Mouse (Mus musculus) heart, embryonic 14.5 days (tissue): ENCODE results near the gene Zfp362. TPM values are rescaled to one million over a fixed set of nuclear protein-coding genes. Genes with fewer than 3 reads are reported as not detected.

ENCODE experiments used
- ATAC-seq: fragments of 200-750 bp; cut with Nextera tagmentation; 2 replicates; pipeline ENCODE4 v1.8.0; 2017; ENCODE audit warnings: low read depth, moderate TSS enrichment; ENCODE audit not compliant: insufficient number of reproducible peaks, insufficient read depth, low FRiP score
- H3K27ac ChIP-seq, 2 experiments: fragments of 200-500 bp in 1 of 2; fragments of 300-500 bp in 1 of 2; sonication (generic) in 1 of 2; replicated peaks in 1 of 2; 2 replicates each; pipeline ENCODE4 v1.5.1; 2012 to 2014; ENCODE audit warnings: low read depth in 2 of 2, low read length in 2 of 2, control low read depth in 1 of 2, mild to moderate bottlenecking in 1 of 2, mixed read lengths in 1 of 2; ENCODE audit not compliant: control insufficient read depth in 1 of 2, insufficient read depth in 1 of 2
- H3K27me3 ChIP-seq: fragments of 300-500 bp; sonication (generic); 2 replicates; pipeline ENCODE4 v1.6.1; 2014; ENCODE audit warnings: mild to moderate bottlenecking, low read length, control low read depth; ENCODE audit not compliant: control insufficient read depth, insufficient read depth
- H3K36me3 ChIP-seq: fragments of 300-500 bp; sonication (generic); 2 replicates; pipeline ENCODE4 v1.6.1; 2014; ENCODE audit warnings: mild to moderate bottlenecking, control low read depth, low read length, mixed read lengths; ENCODE audit not compliant: control insufficient read depth, insufficient read depth
- H3K4me1 ChIP-seq, 2 experiments: fragments of 200-500 bp in 1 of 2; fragments of 300-500 bp in 1 of 2; sonication (generic) in 1 of 2; 2 replicates each; pipeline ENCODE4 v1.6.1; 2012 to 2014; ENCODE audit warnings: low read length in 2 of 2, control low read depth in 1 of 2, mixed read lengths in 1 of 2; ENCODE audit not compliant: control insufficient read depth in 2 of 2, insufficient read depth in 2 of 2
- H3K4me2 ChIP-seq: fragments of 300-500 bp; sonication (generic); 2 replicates; pipeline ENCODE4 v1.6.1; 2014; ENCODE audit warnings: mild to moderate bottlenecking, low read length
- H3K4me3 ChIP-seq, 2 experiments: fragments of 200-500 bp in 1 of 2; fragments of 300-500 bp in 1 of 2; sonication (generic) in 1 of 2; 2 replicates each; pipeline ENCODE4 v1.5.1; 2012 to 2014; ENCODE audit warnings: low read length in 2 of 2, mild to moderate bottlenecking in 2 of 2, control low read depth in 1 of 2, low read depth in 1 of 2, moderate library complexity in 1 of 2; ENCODE audit not compliant: control insufficient read depth in 1 of 2, insufficient read depth in 1 of 2
- H3K9ac ChIP-seq: fragments of 300-500 bp; sonication (generic); 2 replicates; pipeline ENCODE4 v1.6.1; 2014; ENCODE audit warnings: mild to moderate bottlenecking, low read length
- H3K9me3 ChIP-seq: fragments of 300-500 bp; sonication (generic); 2 replicates; pipeline ENCODE4 v1.6.1; 2016; ENCODE audit warnings: low read length, control low read depth; ENCODE audit not compliant: control insufficient read depth
- WGBS: fragments of 180-500 bp; shearing (Covaris S2); extraction: QIAGEN DNeasy Blood & Tissue Kit; methylation state at CpG from one replicate; pipeline ENCODE4 v1.1.7; 2014; 5-methylcytosine and 5-hydroxymethylcytosine counted together
- polyA plus RNA-seq: library from polyadenylated mRNA; unstranded; fragments of >200 nt; fragmentation: Nextera tagmentation; extraction: Ambion mirVana; gene quantifications from 2 replicates; pipeline ENCODE4 v1.2.1, GENCODE M21; 2014

The Zfp362 gene
- polyA plus RNA-seq, 1 experiment from 2014 or later = 17.6 TPM

DNA sequence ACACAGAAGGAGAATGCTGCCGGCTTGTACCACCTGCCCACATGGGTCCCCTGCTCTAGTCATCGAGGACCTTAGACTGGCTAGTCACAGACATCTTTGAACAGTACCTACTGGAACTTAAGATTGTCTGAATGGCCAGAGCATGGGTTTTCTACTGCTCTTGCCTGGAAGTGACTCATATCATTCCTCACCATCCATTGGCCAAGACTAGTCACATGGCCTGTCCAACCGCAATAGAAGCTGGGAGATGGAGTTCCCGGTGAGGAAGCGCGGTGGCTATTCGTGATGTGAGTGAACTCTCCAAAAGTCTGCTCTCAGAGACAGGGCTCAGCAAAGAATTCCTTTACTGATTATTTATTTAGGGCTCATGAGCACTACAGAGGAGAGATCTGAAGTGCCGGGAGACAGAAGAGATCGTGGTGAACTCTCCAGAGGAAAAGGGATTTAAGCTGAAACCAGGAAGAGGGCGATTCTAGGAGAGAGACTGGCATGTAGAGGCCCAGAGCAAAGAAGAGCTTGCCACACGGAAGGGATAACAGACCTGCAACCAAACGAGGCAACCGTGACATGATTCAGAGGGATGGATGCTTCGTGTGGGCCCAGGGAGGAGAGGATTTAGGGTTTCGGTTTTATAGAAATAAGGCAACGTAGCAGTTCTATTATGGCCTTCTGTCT lies 5.7 kb upstream of the Zfp362 start:
- H3K4me3 ChIP-seq = peak overlapping the region; percentile 57 to 63
- WGBS = 14% methylated on average over 16 of the region's 16 CpGs
- peak overlapping the region; percentile 36 to 39 for H3K27ac ChIP-seq
- H3K9me3 ChIP-seq = no peaks in the 10 kb centered on the region
- peak overlapping the region; percentile 76 for H3K9ac ChIP-seq
- H3K4me1 ChIP-seq = peaks cover 7 to 9% of the 10 kb centered on the region in 2 experiments; a peak in 3 of 4 replicates
- peak; percentile 84 for ATAC-seq
- H3K27me3 ChIP-seq = no peaks in the 10 kb centered on the region
- H3K36me3 ChIP-seq = no peaks in the 10 kb centered on the region
- peak overlapping the region; percentile 72 for H3K4me2 ChIP-seq

DNA sequence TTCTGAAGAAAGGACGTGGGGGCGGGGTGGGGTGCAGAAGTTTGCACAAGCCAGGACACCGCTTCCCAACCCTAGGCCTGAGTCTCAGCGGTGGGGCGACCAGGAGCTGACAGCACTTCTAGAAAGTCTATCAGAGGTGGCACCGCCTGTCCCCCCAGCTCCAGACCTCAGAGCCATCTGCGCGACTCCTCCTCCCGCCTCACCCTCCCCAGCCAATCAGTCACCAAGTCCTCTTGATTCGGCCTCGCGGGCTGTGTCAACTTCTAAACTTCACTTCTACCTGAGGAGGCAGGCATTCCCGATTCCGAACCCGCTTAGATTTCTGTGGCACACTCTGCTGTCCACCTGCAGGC lies 958 bp upstream of the Zfp362 start:
- Histone ChIP-seq H3K36me3 (no peaks in the 10 kb centered on the region), H3K4me3 (peak overlapping the region; percentile 81 to 95), H3K4me2 (peak overlapping the region; percentile 97), H3K27ac (peak overlapping the region; percentile 2 to 96; a peak in 3 of 4 replicates), H3K9ac (peak overlapping the region; percentile 98), H3K4me1 (peaks cover 27 to 35% of the 10 kb centered on the region in 2 experiments), H3K27me3 (no peaks in the 10 kb centered on the region), H3K9me3 (no peaks in the 10 kb centered on the region)
- peak; percentile 23 for ATAC-seq
- WGBS = 0% methylated on average over 15 of the region's 15 CpGs

DNA sequence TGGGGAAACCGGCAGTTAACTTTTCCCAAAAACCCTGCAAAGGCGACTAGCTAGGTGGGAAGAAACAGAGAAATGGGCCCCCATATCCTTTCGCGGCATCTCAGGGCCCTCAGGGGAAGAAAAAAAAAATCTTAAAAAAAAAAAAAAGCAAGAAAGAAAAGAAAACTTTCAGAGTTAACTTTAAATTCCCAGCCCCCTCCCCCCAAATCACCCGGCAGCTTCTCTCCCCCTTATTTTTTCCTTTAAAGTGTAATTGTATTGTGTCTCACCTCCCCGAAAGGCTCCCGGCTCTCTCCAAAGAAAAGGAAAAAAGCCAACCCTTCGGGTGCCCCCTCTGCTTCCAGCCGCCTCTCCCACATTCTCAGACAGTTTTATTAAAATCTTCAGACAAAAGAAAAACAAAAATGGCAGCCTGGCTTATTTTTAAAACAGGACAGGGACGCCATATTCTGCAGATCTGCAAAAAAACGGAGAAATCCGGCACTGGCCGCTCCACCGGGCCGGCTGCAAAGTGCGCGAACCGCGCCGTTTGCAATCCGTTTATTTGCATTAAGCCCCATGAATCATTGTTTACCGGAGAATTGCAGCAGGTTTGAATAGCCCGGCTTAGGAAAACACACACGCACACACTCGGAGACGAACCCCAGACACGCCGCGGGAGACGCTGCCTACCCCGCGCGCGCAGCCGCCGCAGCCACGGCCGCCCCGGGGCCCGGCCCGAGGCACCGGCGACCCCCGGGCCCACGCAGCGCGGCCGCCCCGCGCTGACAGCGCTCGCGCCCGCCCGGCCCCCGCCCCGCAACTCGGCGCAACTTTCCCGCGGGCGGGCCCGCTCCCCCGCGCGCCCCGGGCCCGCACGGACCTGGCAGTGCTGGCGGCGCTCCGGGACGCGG lies 449 bp downstream of the Zfp362 start:
- peak; percentile 4; the same call in 1 of the 2 replicates for ATAC-seq
- no peaks in the 10 kb centered on the region for H3K27me3 ChIP-seq
- peak overlapping the region; percentile 81 to 95 for H3K4me3 ChIP-seq
- H3K36me3 ChIP-seq = 0 out of 2 replicates have a peak, but pooled peaks cover 3% of the 10 kb centered on the region
- peak overlapping the region; percentile 98 for H3K9ac ChIP-seq
- H3K9me3 ChIP-seq = no peaks in the 10 kb centered on the region
- peaks cover 22 to 41% of the 10 kb centered on the region in 2 experiments for H3K4me1 ChIP-seq
- H3K4me2 ChIP-seq = peak overlapping the region; percentile 97
- peak overlapping the region; percentile 83 to 96 for H3K27ac ChIP-seq
- WGBS = under 1% methylated on average over 65 of the region's 74 CpGs

DNA sequence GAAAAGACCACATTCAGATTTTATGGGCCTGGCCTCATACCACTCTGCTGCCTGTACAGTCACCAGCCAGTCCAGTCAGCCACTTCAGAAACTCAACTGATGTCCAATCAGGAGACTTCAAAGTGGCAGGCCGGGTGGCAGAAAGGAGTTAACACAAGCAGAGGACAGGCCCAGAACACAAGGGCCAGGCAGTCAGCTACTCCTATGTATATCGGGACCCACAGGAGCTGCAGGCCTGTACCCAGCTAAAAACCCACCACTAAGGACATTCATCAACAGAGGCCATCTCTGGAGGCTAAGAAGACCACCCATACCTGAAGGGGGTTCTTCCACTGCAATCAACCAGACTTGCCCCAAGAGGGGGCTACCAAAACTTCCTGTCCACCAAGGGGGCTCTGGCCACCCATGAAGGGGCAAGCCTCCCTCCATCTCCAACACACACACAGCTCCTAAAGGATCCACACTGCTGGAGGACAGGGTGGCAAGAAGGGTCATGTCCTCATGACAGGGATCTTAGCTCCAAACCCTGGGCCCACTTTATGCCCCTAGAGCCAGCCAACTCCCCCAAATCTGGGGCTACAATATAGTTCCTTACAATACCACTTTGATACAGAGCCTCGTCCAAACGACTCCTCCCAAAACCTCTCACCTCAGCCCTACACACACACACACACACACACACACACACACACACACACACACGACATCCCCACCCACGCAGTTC lies 1.3 kb downstream of the Zfp362 start:
- no peaks in the 10 kb centered on the region for H3K9me3 ChIP-seq
- H3K27me3 ChIP-seq = no peaks in the 10 kb centered on the region
- 0 out of 2 replicates have a peak, but pooled peaks cover 3% of the 10 kb centered on the region for H3K36me3 ChIP-seq
- no peak for ATAC-seq
- H3K4me3 ChIP-seq = peak overlapping the region; percentile 81 to 95
- H3K27ac ChIP-seq = peak overlapping the region; percentile 19 to 96
- H3K4me2 ChIP-seq = peak overlapping the region; percentile 97
- peaks cover 22 to 41% of the 10 kb centered on the region in 2 experiments for H3K4me1 ChIP-seq
- peak overlapping the region; percentile 98 for H3K9ac ChIP-seq
- whole genome bisulfite sequencing = 2% methylated on average over 6 of the region's 6 CpGs

DNA sequence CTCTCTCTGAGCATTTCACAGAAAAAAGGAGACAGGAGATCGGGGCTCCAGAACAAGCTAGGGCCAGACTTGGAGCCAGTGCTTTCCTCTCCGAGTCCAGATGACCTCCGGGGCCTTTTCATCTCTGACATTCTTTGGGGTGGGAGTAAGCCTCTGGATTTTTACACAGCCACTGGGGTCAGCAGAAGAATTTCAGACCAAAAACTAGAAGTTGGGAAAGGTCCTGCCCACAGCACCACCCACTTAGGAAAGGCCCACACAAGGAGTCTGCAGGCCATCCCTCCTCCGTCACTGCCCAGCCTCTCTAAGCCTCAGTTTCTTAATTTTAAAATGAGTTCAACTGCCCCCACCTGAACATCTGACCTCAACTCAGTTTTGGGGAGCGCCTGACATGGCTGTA lies 2.3 kb downstream of the Zfp362 start:
- H3K4me1 ChIP-seq = peaks cover 22 to 41% of the 10 kb centered on the region in 2 experiments
- 42% methylated on average over 5 of the region's 5 CpGs for WGBS

DNA sequence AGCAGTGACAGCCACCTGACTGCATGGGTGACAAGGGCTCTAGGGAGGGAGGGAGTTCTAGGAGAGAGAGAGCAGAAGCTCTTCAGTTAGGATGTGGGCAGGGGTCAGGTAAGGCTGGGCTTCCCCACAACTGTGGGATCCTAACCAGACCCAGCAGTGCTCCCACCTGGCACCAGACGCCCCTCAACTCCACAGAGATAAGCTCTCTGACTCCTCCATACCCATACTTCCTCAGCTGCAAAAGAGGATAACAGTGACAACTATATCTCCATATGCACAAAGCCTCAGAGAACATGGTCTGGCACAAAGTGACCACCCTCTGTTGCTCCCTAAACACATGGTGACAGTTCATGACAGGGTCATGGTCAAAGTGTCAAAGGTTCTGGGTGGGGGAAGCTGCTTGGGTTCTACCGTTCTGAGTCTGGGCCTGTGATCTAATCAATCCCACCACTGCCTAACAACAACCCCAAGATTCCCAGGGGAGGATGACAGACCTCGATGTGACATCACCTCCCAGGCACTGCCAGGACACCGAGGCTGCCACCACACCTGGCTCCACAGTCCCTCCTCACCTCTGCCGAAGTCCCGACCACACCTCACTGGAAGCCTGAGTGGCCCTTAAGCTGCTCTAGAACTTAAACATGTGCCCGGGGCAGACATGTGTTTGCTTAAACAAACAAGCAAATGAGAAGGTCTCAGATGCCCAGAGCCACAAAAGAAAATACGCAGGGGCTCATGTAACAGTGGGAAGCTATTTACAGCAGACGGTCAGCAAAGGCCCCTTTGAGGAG lies 4.0 kb downstream of the Zfp362 start:
- H3K4me3 ChIP-seq = no peak overlapping the region
- H3K9me3 ChIP-seq = no peaks in the 10 kb centered on the region
- peak overlapping the region; percentile 2; the same call in 1 of the 2 replicates for H3K9ac ChIP-seq
- WGBS = 42% methylated on average over 9 of the region's 9 CpGs
- H3K27me3 ChIP-seq = no peaks in the 10 kb centered on the region
- peaks cover 26 to 45% of the 10 kb centered on the region in 2 experiments for H3K4me1 ChIP-seq
- ATAC-seq = no peak
- H3K4me2 ChIP-seq = no peak overlapping the region
- no peak overlapping the region for H3K27ac ChIP-seq
- 0 out of 2 replicates have a peak, but pooled peaks cover 3% of the 10 kb centered on the region for H3K36me3 ChIP-seq

More for the DNA sequence above, 2.3 kb downstream of the Zfp362 start:
- Histone ChIP-seq H3K36me3 (0 out of 2 replicates have a peak, but pooled peaks cover 3% of the 10 kb centered on the region), H3K9ac (peak overlapping the region; percentile 98), H3K4me3 (peak overlapping the region in 1 of 2 experiments; percentile 81; a peak in 2 of 4 replicates), H3K4me2 (peak overlapping the region; percentile 97), H3K9me3 (no peaks in the 10 kb centered on the region), H3K27ac (no peak overlapping the region; a peak in 1 of 4 replicates), H3K27me3 (no peaks in the 10 kb centered on the region)
- ATAC-seq = no peak
